Mouse (Mus musculus): ENCODE data around the gene Methig1.
A peak's percentile ranks its signal among the peaks of the same experiment; 100 is the strongest.
"Not testable (repeated sequence)": the region's sequence is repeated elsewhere in the genome, so short reads cannot be mapped to it uniquely, and the experiment has no call there.

The Methig1 gene

DNA sequence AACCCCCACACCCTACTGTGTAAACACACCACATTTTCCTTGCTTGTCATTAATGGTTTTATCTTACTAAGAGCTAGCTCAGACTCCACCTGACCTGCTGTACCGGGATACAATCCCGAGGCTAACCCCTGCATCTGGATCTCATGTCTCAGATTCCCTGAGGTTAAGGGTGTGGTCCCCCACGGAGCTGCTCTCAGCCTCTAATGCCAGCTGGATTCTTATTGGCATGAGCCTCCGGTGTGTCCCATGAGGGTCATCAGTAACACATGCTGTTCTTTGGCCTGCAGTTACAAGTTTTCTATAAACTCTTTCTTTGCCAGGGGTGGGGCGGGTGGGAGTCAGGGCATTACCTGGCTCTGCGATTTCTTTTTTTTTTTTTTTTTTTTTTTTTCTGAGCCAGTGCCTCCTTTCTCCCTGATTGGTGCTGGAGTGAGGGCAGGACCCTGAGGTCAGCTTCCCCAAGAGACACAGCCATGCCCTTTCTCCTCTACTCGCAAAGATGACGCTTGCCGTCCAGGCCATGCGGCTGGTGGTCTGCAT is at the start of gene Methig1, which contains the start of gene Mettl7a2:
Methig1 (plus strand) TSS at position 439 of the 540 bp plus-strand sequence.
Mettl7a2 (plus strand) TSS at position 490 of the 540 bp plus-strand sequence.
- DNase-seq: no peak

DNA sequence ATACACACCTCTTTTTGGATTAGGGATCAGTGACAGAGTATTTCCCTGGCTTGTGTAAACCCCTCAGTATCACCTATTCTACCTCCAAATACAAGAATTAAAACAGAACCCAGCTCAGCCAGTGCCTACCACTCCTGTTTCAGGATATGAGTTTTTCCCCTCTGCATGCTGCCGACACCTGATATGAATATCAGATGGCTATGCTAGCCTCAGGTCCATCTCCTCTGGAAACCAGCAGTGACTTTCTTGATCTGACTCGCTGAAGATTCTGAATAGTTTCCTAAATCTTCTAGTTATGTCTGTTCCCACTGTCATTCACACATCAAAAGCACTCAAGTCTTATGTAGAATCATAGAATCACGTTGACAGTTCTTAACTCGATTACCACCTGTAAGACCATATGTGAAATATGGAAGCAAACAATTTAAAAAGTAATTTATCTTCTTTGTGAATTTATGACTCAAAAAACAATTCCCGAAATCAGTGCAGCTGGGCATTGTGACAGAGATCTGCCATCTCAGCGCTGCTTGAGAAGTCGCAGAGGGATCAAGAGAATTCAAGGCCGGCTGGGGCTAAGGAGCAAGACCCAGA is 49.4 kb upstream of the Methig1 start:
- peak in 1 of 2 experiments; percentile 46 for DNase-seq

DNA sequence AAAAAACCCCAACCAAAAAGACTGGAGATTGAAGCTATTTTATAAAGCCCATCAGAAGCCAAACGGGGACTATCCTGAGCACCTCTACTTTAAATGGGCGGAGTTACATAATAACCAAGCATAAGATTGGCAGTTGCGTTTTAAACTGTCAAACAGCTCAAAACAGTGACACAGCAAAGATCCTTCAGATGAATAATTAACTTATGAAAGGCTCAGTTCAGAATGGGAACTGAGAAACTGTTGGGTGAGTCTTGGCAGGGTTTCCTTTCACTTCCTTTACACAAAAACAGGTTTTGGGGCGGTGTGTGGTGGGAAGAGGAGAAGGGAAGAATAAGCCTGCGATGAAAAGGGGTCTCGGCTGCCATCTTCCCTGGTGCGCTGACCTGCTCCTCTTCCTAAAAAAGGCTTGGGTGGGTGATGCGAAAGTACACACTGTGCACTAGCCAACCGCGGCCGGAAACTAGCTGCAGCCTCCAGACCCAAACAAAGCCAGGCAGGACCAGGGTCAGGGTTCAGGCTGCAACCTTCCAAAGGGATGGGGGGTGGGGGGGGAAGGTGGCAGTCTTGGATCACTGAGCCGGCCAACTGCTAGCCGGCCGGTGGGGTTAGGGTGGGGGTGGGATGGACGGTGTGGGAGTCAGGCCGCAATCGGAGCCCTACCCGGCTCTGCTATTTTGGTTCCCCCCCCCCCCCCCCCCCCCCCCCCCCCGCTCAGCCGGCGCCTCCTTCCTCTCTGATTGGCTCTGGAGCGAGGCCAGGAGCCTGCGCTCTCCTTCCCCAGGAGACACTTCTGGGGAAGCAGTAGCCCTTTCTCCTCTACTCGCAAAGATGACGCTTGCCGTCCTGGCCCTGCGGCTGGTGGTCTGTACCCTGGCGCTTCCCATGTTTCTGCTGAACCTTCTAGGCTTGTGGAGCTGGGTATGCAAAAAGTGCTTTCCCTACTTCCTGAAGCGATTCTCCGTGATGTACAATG is 48.6 kb upstream of the Methig1 start, which contains the start of gene Mettl7a1:
Mettl7a1 (plus strand) TSS at position 122 of the 973 bp plus-strand sequence.
- DNase-seq: peak; percentile 85 to 92

DNA sequence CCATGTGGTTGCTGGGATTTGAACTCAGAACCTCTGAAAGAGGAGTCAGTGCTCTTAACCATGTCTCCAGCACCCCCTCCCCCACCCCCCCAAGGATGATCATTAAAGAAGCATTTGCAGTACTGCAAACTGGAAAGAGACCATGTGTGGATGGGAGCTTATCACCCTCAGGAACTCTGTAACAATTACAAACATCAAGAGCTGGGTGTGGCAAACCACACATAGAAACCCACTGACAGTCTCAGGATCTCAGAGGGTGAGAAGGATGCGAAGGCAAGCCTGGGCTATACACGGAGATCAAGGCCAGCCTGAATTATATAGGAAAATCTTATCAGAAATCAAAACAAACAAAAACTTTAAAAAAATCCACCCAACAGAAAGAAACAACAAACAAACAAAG is 46.7 kb upstream of the Methig1 start:
- DNase-seq: no peak

DNA sequence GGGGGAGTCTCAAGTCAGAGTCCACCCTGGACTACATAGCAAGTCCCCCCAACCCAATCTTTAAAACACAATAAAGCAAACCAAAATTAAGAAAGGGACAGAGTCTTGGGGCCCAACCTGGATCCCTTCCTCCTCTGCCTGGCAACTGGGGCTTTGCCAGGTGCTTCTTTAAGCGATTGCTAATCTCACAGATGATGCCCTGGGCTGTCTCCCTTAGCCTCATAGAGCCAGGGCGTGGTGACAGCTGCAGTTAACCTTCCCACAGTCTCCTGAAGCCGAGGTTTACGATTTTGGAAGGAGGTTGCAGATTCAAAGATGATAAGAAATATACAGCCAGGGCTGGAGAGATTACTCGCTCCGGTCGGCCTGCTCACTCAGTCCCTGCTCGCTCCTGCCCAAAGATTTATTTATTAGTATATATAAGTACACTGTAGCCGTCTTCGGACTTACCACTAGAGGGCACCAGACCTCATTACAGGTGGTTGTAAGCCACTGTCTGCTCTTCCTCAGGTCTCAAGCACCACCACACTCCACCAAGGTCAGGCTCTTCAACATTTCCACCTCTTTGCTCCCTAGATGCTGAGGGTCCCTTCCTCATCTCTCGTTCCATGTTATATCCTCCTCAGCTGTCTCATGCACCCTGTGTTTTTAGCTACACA is 45.4 kb upstream of the Methig1 start:
- peak in 1 of 2 experiments; percentile 32 for DNase-seq

DNA sequence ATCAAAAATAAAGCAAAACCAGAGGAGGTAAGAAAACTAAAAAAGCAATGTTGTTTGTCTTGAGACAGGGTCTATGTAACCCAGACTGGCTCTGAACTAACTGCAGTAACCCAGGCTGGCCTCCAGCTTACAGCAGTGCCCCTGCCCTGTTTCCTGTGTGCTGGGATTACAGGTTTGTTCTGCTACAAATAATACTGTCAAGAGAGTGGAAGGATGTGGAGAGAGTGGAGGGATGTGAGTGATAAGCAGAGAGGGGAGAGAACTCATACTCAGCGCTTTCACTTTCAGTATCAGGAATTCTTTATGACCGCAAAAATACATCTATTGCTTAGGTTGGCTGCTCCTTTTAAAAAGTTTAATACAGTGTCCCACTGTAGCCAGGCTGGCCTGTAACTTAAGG is 40.6 kb upstream of the Methig1 start:
- DNase-seq: no peak

DNA sequence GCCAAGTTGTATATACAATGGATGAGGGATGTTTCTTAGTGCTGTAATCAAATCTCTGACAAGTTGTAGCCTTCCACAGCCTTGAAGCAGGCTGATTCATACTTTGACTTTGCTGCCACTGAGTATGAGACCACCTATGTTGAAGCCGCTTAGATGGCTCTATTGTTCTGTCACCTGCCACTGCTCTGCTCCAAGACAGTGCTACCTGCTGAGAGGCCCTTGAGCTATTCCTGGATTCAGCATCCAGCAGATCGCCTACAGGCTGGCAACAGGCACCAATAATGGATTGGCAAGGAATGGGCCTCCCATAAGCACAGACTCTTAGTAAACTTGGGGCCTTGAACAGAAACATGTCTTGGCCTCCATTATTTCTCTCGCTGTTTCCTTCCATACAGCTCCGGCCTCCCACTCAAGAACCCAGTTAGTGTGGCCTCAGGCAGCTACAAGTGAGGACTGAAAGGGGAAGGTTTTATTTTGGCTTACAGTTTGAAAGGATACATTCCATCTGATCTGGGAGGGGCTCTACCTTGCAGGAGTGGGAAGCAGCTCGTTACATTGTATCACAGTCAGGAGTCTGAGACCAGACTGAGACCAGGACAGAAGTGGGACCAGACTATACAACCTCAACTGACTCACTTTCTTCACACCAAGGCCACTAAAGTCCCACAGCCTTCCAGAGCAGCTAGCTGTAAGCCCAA is 38.4 kb upstream of the Methig1 start:
- DNase-seq: no peak

DNA sequence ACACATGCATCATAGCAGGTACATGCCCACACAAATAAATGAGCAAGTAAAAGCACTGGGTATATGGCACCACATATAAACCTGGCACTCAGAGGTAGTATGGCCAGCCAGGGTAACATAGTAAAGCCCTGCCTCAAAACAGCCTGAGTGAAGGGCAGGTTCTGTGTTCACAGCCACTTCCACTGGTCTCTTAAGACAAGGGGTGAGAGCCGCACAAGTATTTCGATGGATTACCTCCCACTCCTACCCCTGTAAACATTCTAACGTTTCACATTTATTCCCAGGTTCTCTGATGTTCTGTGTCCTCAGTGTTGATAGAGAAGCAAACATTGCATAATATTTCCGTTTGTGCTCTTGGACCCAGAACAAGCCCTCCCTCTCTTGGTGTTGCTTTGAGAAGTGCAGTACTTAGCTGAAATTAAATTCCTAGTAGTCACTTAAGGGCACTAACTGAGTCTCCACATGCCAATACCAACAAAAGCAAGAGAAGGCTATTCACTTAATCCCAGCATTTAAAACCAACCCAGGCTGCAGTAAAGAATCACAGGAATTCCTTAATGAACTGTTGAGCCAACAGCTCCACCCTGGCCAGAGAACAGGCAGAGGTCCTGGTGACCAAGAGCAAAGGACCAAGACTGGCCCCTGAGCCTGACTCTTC is 34.8 kb upstream of the Methig1 start:
- DNase-seq: peak; percentile 54 to 74

DNA sequence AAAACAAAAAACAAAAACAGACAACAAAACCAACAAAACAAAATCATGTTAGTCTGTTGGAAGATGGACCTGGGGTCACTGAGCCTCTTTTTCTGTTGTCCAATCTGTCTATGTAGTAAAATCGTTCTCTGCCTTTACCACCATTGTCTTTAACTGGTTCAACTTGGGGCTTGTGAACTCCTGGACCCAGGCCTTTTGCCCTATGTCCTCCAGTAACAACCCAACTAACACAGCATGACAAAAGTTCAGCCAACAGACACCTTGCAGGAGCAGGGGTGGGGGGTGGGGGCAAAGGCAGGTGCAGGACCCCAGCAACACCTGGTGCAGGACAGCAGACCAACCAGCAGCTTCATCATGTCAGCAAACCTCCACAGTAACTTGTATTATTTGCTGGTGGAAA is 33.1 kb upstream of the Methig1 start:
- no peak for DNase-seq

DNA sequence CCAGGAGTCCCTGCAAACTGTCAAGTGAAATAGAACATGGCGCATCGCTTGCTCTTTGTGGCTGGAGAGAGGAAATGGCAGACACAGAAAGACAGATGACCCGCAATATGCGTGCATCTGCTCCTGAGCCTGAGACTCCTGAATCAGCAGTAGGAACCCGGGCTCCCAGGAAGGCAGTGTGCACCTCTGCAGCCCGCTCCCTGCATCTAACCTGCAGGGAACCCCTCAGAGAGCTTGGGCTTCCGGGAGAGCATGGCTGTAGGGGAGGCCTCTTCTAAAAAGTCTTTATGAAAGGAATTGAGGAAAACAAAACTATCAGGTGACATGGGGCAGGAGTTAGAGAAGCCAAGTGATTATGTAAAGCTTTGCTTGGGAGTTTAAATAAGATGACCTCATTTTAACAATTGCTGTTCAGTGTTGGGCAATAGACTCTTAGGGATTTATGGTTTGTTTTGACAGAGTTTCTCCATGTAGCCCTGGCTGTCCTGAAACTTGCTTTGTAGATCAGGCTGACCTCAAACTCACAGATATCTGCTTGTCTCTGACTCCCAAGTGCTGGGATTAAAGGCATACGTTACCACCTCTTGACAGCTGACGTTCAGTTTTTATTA is 32.5 kb upstream of the Methig1 start:
- peak in 1 of 2 experiments; percentile 32 for DNase-seq

DNA sequence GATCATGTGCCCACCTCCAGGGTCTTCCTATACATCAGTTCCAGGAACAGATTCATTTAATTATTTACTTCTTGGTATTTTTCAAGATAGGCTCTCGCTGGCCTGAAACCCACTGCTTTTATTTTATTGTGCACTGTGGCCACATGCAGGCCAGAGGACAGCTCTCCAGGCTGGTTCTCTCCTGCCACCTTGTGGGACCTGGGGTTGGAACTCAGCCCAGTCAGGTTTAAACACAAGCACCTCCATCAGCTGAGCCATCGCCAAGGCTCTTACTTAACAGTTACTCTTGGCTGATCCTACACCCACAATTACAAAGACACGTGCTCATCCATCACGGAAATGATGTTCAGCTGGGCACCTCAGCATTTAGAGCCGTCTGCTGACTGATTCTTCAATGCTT is 31.8 kb upstream of the Methig1 start:
- DNase-seq: peak; percentile 76 to 81

DNA sequence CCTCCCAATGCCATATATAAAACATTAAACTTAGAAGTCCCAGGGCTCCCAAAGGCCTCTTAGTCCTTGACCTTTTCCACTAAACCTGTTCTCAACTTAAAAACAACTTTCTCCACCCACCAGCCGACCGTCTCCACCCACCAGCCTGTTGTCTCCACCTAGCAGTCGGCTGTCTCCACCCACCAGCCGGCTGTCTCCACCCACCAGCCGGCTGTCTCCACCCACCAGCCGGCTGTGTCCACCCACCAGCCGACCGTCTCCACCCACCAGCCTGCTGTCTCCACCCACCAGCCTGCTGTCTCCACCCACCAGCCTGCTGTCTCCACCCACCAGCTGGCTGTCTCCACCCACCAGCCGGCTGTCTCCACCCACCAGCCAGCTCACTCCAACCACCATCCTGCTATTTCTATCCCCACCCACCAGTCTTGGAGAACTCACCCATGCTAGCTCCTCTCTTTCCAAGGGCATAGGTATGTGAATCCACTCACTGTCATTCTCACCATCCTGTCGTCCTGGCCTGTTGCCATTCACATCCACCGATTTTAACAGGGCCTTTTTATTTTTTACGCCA is 28.8 kb upstream of the Methig1 start:
- DNase-seq: peak in 1 of 2 experiments; percentile 42

DNA sequence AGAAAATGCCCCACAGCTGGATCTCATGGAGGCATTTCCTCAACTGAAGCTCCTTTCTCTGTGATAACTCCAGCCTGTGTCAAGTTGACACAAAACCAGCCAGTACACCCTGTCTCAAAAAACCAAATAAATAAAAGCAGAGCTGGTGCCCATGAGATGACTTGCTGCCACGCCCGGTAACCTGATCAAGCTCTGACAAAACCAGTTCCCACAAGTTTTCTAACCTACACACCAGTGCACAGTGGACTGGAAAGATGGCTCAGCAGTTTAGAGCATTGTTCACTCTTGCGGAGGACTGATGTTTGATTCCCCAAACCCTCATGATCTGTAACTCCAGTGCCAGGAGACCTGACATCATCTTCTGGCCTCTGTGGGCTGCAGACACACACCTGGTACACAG is 27.7 kb upstream of the Methig1 start:
- no peak for DNase-seq

DNA sequence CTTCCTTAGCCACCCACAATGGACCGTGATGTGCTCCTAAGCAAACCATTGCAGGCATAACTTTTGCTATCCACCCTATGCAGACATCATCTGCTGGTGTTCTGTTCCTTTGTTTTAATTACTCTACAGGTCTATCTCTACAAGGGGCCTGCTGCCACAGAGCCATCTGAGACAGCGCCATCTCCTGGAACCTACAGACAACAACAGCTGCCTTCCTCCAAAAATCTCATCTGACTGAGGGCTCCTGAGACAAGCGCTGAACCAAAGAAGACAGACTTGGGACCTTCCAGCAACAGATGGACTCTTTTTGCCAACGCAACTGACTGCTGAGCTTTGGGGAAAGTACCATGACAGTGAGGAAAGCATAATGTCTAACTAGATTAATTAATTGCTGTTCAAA is 24.9 kb upstream of the Methig1 start:
- not testable (repeated sequence) for DNase-seq

DNA sequence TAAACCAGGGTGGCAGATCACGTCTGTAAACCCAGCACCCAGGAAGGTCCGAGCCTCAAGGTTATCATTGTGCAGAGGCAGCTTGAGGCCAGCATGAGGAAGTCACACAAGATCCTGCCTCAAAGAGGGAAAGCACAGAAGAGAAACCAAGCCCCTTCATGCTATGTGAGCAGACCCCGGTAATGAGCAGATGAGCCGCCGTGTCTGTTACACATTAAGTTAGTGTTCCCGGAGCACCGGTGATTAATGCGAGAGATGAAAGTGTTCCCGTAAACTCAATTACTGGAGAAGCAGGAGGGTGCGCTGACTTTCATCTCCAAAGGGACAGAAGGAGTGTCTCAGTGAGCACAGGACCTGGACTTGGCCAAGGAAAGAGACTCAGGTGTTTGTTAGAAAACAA is 23.6 kb upstream of the Methig1 start:
- not testable (repeated sequence) for DNase-seq

DNA sequence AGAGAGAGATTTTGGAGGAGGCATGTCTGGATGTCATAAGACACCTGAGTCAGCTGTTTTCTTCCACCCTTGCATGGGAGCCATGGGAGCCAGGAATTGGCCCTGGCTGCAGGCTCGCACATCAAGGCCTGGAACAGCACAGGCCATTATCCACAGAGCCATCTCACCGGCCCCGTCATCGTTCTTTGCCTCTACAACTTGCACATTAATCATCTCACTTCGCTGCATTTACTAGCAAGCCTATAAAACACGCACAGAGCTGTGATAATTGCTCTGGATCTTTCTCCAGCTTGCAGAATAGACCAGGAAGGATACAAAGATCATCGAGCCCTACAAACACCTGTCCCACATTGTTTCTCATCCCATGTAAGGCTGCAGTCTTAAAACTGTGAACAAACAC is 22.2 kb upstream of the Methig1 start:
- DNase-seq: no peak

DNA sequence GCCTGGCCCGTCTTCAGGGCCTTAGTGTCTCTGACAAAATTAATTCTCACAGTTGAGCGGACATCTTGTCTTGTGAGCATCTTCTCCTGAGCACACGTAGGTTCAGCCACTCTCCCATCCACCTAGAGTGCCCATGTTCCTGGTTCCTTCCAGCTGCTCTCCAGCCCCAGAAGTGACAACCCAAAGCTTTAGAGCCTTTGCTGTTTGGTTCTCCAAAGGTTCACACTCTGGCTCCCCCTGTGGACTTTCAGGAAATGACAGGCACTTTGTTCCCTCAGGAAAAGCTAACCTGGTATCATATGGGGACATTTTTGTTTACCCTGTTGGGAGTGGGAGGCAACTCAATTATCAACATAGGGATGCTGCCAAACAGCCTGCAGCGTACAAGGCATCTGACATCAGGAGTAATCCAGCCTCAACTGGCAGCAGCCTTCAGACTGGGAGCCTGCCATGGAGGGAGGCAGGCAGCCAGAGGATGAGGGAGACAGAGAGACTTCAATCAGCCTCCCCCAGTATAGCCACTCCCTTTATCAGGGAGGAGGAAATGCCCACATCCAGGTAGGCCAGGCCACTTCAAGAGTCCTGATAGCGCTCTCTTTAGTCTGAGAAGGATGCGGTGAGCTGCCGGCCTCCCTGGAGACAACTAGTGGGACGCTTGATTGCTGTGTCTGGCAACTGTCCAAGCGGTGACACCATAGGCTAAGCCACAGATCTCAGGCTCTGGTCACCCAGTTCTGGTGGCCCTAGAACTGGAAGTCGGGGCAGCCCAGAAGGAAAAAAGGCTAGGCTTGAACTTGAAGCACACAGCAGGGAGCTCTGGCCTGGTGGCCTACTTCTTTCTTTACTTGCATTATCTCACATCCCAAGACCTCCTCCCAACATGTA is 20.6 kb upstream of the Methig1 start:
- DNase-seq: not testable (repeated sequence)

DNA sequence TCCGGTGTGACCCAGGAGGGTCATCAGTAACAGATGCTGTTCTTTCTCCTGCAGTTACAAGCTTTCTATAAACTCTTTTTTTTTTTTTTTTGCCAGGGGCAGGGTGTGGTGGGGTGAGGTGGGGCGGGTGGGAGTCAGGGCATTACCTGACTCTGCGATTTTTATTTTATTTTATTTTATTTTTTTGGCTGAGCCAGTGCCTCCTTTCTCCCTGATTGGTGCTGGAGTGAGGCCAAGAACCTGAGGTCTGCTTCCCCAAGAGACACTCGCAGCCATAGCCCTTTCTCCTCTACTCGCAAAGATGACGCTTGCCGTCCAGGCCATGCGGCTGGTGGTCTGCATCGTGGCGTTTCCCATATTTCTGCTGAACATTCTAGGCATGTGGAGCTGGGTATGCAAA is 18.3 kb upstream of the Methig1 start, which contains the start of gene Mettl7a3:
Mettl7a3 (plus strand) TSS at position 301 of the 400 bp plus-strand sequence.
- no peak for DNase-seq

DNA sequence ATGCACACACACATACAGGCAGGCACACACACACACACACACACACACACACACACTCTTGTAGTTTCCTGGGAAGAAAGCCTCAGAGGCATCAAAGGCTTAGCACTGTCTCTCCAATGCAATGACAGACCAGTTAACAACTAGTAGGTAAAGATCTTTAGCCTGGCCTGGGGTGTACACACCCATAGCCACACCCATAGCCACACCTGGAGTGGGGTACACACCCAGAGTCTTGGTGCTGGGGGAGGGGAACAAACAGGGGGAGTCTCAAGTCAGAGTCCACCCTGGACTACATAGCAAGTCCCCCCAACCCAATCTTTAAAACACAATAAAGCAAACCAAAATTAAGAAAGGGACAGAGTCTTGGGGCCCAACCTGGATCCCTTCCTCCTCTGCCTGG is 15.6 kb upstream of the Methig1 start:
- DNase-seq: not testable (repeated sequence)

DNA sequence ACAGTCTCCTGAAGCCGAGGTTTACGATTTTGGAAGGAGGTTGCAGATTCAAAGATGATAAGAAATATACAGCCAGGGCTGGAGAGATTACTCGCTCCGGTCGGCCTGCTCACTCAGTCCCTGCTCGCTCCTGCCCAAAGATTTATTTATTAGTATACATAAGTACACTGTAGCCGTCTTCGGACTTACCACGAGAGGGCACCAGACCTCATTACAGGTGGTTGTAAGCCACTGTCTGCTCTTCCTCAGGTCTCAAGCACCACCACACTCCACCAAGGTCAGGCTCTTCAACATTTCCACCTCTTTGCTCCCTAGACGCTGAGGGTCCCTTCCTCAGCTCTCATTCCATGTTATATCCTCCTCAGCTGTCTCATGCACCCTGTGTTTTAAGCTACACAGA is 15.1 kb upstream of the Methig1 start:
- peak; percentile 63 to 74 for DNase-seq

Data from lung, postnatal 4 days (tissue).